Mouse (Mus musculus) brain, adult 2 months (tissue): ENCODE measurements at regions not wholly inside any gene's neighbourhood (a gene's known extent, or its start where the extent isn't known, plus 50 kb on each side); places are given as distances from the start of the nearest gene placed in this dataset.
"Not testable (repeated sequence)": the region's sequence is repeated elsewhere in the genome, so short reads cannot be mapped to it uniquely, and the experiment has no call there.

Experiments used
- DNase-seq: peaks from one replicate; pipeline ENCODE4 v3.0.0; 2011; ENCODE audit warnings: low read depth, low spot score

GRCm38 (mm10) chr12:97218445-97218844, 1040.8 kb downstream of the Galc start:
- peak; percentile 75 for DNase-seq

GRCm38 (mm10) chr12:97217608-97218007, 1041.7 kb downstream of the Galc start:
- DNase-seq, result peak; percentile 41

- no peak for DNase-seq
These were observed 1055.4 kb downstream of the Galc start for GRCm38 (mm10) chr12:97203636-97204389.

- no peak for DNase-seq
These were observed 1097.4 kb downstream of the Galc start for GRCm38 (mm10) chr12:97161853-97162252.

- peak; percentile 42 for DNase-seq
These were observed 1097.8 kb downstream of the Galc start for GRCm38 (mm10) chr12:97161429-97161828.

- DNase-seq, result no peak
These were observed 1100.9 kb downstream of the Galc start for GRCm38 (mm10) chr12:97158332-97158731.

GRCm38 (mm10) chr12:97157748-97158147, 1101.5 kb downstream of the Galc start:
- DNase-seq, result no peak

- DNase-seq, result peak; percentile 62
These were observed 1102.7 kb downstream of the Galc start for GRCm38 (mm10) chr12:97156499-97157110.

GRCm38 (mm10) chr12:97142720-97143119, 1116.5 kb downstream of the Galc start:
- DNase-seq, result peak; percentile 48

- DNase-seq, result no peak
These were observed 1121.3 kb downstream of the Galc start for GRCm38 (mm10) chr12:97137924-97138323.

- peak; percentile 58 for DNase-seq
These were observed 1129.0 kb downstream of the Galc start for GRCm38 (mm10) chr12:97130276-97130675.

- no peak for DNase-seq
These were observed 1168.6 kb downstream of the Galc start for GRCm38 (mm10) chr12:97090577-97091214.

- not testable (repeated sequence) for DNase-seq
These were observed 1197.8 kb downstream of the Galc start for GRCm38 (mm10) chr12:97061352-97061895.

- peak; percentile 90 for DNase-seq
These were observed 1211.6 kb downstream of the Galc start for GRCm38 (mm10) chr12:97047674-97048073.
